Mouse (Mus musculus) thymus, adult 2 months (tissue): ENCODE measurements around the gene Gm28897.
"Not testable (repeated sequence)": the region's sequence is repeated elsewhere in the genome, so short reads cannot be mapped to it uniquely, and the experiment has no call there.

Experiments
- CTCF ChIP-seq: fragments of 200-500 bp; IDR thresholded peaks from 2 replicates; pipeline ENCODE4 v1.5.1; 2012; ENCODE audit warnings: mild to moderate bottlenecking, control low read depth, low read length, moderate library complexity, borderline replicate concordance; ENCODE audit not compliant: control insufficient read depth, poor library complexity, insufficient read depth; ENCODE audit errors: extremely low read depth
- POLR2A ChIP-seq: fragments of 200-500 bp; IDR thresholded peaks from 2 replicates; pipeline ENCODE4 v1.6.1; 2012; ENCODE audit warnings: mild to moderate bottlenecking, low read length, control low read depth, moderate library complexity; ENCODE audit not compliant: control insufficient read depth, poor library complexity, insufficient read depth; ENCODE audit errors: extremely low read depth

DNA sequence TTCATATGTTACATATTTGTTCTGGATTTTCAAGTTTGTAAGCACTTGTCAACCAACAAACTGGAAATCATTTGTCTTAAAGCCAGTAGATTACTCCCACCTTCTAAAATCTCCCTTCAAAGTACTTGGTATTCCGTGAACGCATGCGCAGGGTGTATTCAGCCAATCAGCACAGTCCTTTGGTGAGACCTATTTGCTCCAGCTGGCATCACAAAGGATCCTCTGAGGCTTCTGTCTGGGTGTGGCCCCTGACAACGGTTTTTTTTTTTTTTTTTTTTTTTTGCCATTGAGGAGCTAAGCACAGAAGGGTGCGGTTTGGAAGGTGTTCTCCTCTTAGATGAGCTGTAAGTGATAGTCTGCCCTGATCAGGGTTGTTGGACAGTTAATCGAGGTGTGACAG is at the start of gene Gm28897:
- TF ChIP-seq CTCF, POLR2A: not testable (repeated sequence)
